Mouse (Mus musculus) effector memory CD4-positive, alpha-beta T cell, adult 7 months (primary cell): ENCODE results near the gene Slc6a17. TPM values are rescaled to one million over a fixed set of nuclear protein-coding genes. Genes with fewer than 3 reads are reported as not detected.

Experiments used
- polyA plus RNA-seq: library from polyadenylated mRNA; unstranded; fragments of 100-300 nt; shearing (Covaris generic); gene quantifications from one replicate; pipeline ENCODE4 v1.2.1, GENCODE M21; 2017

Gene Slc6a17
- not detected for polyA plus RNA-seq

DNA sequence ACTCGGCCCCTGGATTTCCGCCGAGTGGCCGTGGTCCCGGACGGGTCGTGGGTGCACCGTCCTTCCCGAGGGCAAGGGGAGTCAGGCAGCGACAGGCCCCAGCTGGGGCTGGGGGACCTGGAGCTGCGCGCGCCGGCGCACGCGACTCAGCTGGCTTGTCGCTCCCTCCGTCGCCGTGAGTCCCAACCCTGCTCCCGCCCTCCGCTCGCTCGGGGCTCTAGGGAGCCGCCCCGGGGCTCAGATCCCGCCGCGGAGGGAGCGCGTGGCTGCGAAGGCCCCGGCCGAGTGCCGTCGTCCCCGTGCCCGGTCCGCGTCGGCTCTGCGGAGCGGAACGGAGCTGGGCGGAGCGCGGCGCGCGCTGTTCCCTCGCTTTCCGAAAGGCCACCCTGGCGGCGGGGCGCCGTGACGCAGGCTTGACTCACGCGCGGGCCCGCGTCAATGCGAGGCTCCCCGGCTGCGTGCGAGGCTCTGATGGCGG lies at the start of gene Slc6a17:
Gene Slc6a17, minus strand, starts transcription at position 388 of the 478 bp plus-strand sequence.

DNA sequence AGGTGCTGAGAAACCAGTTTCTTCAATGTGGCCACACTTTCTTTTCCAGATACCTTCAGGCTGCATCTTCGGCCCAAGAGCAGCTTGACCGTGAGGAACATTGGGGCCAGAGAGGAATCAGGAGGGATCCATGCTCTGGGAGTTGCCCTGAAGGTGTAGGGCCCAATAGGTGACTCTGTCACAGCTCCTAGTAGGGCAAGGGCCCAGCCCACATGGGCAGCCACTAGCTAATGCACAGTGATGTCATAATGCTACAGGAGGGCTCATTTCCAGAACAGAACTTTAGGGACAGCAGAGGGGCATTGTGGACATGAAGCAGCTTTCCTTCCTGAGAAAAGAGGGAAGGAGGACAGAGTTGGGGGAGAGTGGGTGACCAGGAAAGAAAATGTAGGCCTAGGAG lies 37.0 kb upstream of the Slc6a17 start, which contains the start of gene Ubl4b:
Gene Ubl4b, minus strand, starts transcription at position 232 of the 400 bp plus-strand sequence.

DNA sequence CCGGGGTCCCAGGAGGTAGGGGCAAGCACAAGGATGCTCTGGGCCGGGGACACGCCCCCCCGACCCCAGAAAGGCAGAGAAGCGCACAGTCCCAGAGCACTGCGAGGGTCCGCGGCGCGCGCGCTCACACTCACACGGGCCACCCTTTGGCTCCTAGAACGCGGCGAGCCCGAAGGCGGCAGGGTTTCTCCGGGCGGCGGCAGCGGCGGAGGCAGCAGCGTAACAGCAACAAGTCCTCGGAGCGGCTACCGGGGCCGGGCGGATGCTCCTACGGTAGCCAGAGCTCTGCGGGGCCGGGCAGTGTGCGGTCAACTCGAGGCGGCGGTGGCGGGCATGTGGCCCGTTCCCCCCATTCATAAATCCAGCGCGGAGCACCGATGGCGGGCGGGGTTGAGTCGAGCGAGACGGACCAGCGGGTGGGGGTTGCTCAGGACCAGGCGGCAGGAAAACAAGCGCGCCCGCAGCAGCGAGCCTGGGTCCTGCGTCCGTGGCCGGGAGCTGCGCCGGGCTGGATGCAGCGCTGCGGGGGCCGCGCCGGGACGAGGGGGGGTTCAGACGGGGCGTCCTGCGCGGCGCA lies 58.5 kb downstream of the Slc6a17 start, which contains the start of gene Kcnc4:
Gene Kcnc4, minus strand, starts transcription at position 357 of the 577 bp plus-strand sequence.

Other genes with a start within 250 kb of the Slc6a17 start
- 98.2 TPM for gene Lamtor5, start 239.2 kb downstream of the Slc6a17 start, polyA plus RNA-seq
- 0.18 TPM for gene Slc16a4, start 226.8 kb downstream of the Slc6a17 start, polyA plus RNA-seq
- gene Rbm15, start 184.3 kb downstream of the Slc6a17 start, polyA plus RNA-seq, result 14.9 TPM
- not detected for gene Kcnc4, start 58.5 kb downstream of the Slc6a17 start, polyA plus RNA-seq
- gene Ubl4b, start 37.1 kb upstream of the Slc6a17 start, polyA plus RNA-seq, result not detected
- gene Alx3, start 77.0 kb upstream of the Slc6a17 start, polyA plus RNA-seq, result not detected
- not detected for gene Gm10961, start 113.3 kb upstream of the Slc6a17 start, polyA plus RNA-seq
- 54.8 TPM for gene Strip1, start 113.7 kb upstream of the Slc6a17 start, polyA plus RNA-seq
- gene Ahcyl1, start 178.5 kb upstream of the Slc6a17 start, polyA plus RNA-seq, result 75.7 TPM
- 5.3 TPM for gene Csf1, start 242.5 kb upstream of the Slc6a17 start, polyA plus RNA-seq